Mouse (Mus musculus) neural tube, embryonic 15.5 days (tissue): ENCODE data around the gene Spdye4a. TPM values are rescaled to one million over a fixed set of nuclear protein-coding genes. Genes with fewer than 3 reads are reported as not detected.

ENCODE experiments used
- ATAC-seq: fragments of 200-750 bp; cut with Nextera tagmentation; 2 replicates; pipeline ENCODE4 v1.8.0; 2017; ENCODE audit warnings: mild to moderate bottlenecking, moderate TSS enrichment, moderate library complexity; ENCODE audit not compliant: low FRiP score
- H3K27ac ChIP-seq: fragments of 300-500 bp; sonication (generic); replicated peaks from 2 replicates; pipeline ENCODE4 v1.5.1; 2015; ENCODE audit warnings: mild to moderate bottlenecking, inconsistent platforms
- H3K27me3 ChIP-seq: fragments of 300-500 bp; sonication (generic); replicated peaks from 2 replicates; pipeline ENCODE4 v1.6.1; 2015; ENCODE audit warnings: inconsistent platforms
- H3K36me3 ChIP-seq: fragments of 300-500 bp; sonication (generic); 2 replicates; pipeline ENCODE4 v1.6.1; 2015; ENCODE audit warnings: inconsistent platforms
- H3K4me1 ChIP-seq: fragments of 300-500 bp; sonication (generic); 2 replicates; pipeline ENCODE4 v1.6.1; 2015; ENCODE audit warnings: inconsistent platforms
- H3K4me2 ChIP-seq: fragments of 300-500 bp; sonication (generic); 2 replicates; pipeline ENCODE4 v1.6.1; 2015; ENCODE audit warnings: inconsistent platforms, mild to moderate bottlenecking, moderate library complexity
- H3K4me3 ChIP-seq: fragments of 300-500 bp; sonication (generic); replicated peaks from 2 replicates; pipeline ENCODE4 v1.5.1; 2015; ENCODE audit warnings: mild to moderate bottlenecking, inconsistent platforms
- H3K9ac ChIP-seq: fragments of 300-500 bp; sonication (generic); replicated peaks from 2 replicates; pipeline ENCODE4 v1.6.1; 2015; ENCODE audit warnings: mild to moderate bottlenecking, inconsistent platforms
- H3K9me3 ChIP-seq: fragments of 300-500 bp; sonication (generic); replicated peaks from 2 replicates; pipeline ENCODE4 v1.6.1; 2016; ENCODE audit warnings: inconsistent platforms
- WGBS: fragments of 180-500 bp; shearing (Covaris S2); methylation state at CpG from one replicate; pipeline ENCODE4 v1.1.7; 2015; ENCODE audit warnings: mixed read lengths; 5-methylcytosine and 5-hydroxymethylcytosine counted together
- polyA plus RNA-seq: library from polyadenylated mRNA; unstranded; fragments of >200 nt; fragmentation: Nextera tagmentation; extraction: Ambion mirVana; gene quantifications from 2 replicates; pipeline ENCODE4 v1.2.1, GENCODE M21; 2015

Gene Spdye4a
- polyA plus RNA-seq, 1 experiment from 2014 or later: not detected

GRCm38 (mm10) chr5:143175970-143176369 is 50.7 kb downstream of the Spdye4a start:
- Histone ChIP-seq H3K27me3 (no peaks in the 10 kb centered on the region), H3K4me2 (no peak overlapping the region), H3K4me3 (no peak overlapping the region), H3K27ac (no peak overlapping the region), H3K9ac (no peak overlapping the region), H3K36me3 (peaks cover 77% of the 10 kb centered on the region), H3K9me3 (0 out of 2 replicates have a peak, but pooled peaks cover 2% of the 10 kb centered on the region), H3K4me1 (peaks cover 14% of the 10 kb centered on the region)
- WGBS: 94% methylated on average over 4 of the region's 4 CpGs
- ATAC-seq: no peak

Other genes with a start within 250 kb of the Spdye4a start
- gene Rnf216, start 113.9 kb downstream of the Spdye4a start, polyA plus RNA-seq: 26.6 and 29.6 TPM in 2 replicates
- 0.10 TPM in 1 of 2 replicates, not detected in the other for gene Olfr718-ps1, start 79.3 kb downstream of the Spdye4a start, polyA plus RNA-seq
- 12.7 and 13.1 TPM in 2 replicates for gene Rbak, start 46.1 kb downstream of the Spdye4a start, polyA plus RNA-seq
- not detected in 2 replicates for gene Spdye4b, start 45.9 kb downstream of the Spdye4a start, polyA plus RNA-seq
- 17.3 and 19.0 TPM in 2 replicates for gene Zfp12, start 8.3 kb upstream of the Spdye4a start, polyA plus RNA-seq
- 8.0 and 9.7 TPM in 2 replicates for gene Zfp316, start 43.1 kb upstream of the Spdye4a start, polyA plus RNA-seq
- gene Zfp853, start 66.7 kb upstream of the Spdye4a start, polyA plus RNA-seq: 0.23 and 0.31 TPM in 2 replicates
- gene E130309D02Rik, start 88.5 kb upstream of the Spdye4a start, polyA plus RNA-seq: 25.7 and 30.2 TPM in 2 replicates
- 75.4 and 77.4 TPM in 2 replicates for gene Zdhhc4, start 102.4 kb upstream of the Spdye4a start, polyA plus RNA-seq
- 0.19 and 0.33 TPM in 2 replicates for gene Grid2ip, start 130.4 kb upstream of the Spdye4a start, polyA plus RNA-seq
- 141 and 151 TPM in 2 replicates for gene Kdelr2, start 176.9 kb upstream of the Spdye4a start, polyA plus RNA-seq
- gene Daglb, start 237.7 kb upstream of the Spdye4a start, polyA plus RNA-seq: 20.4 and 21.9 TPM in 2 replicates